Mouse (Mus musculus) ovary, postnatal 36 days (tissue): ENCODE measurements around the gene Mcf2l.

Experiments
- DNase-seq: peaks from one replicate; pipeline ENCODE4 v3.0.0; 2022; ENCODE audit warnings: low spot score, mixed read lengths

Mcf2l gene

DNA sequence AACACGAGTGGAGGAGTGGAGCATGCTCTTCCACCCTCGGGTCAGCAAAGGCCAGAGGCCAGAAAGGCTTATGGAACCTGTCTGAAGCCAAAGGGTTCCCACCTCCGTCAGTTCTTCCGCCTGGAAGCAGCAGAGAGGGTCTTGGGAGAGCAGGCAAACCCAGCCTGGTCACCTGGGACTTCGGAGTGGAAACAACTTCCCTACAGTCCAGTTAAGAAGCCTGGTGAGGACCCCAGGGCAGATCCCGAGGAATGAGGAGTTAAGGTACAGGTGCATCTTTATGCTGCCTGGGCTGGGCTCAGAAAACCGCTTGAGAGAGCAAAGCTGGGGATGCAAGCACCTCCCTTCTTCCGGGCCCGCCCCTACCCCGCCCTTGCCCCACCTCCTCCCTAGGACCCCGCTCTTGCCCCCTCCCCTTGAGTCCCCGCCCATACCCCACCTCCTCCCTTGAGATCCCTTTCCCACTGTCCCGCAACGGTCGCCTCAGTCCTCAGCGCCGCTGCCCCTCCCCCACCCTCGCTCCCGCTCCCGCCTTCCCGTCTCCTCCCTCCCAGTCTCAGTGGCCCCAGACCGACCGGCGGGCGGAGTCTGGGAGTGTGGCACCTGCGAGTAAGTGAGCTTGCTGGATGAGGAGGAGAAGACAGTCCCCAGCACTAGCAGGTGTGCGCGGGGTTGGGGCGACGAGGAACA is at the start of gene Mcf2l:
TSS of gene Mcf2l (plus strand) at position 450 of the 690 bp plus-strand sequence.
- DNase-seq: peak; percentile 61

DNA sequence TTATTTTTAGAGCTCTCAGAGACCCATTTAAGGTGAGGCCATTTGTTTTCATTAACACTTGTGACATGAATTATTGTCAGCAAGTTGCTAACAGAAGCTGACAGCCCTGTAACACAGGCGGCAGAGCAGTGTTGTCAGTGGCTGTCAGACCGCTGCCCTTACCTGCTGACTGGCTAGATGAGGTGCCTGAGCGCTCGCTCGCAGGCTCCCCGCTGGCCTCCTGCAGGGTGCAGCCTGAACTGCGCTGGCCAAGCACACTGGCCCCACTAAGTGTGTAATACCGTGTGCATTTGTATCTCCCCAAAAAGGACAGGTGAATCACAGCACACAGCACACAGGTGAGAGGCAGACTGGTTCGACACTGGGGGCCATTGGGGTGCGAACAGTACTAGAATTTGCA is 49.0 kb upstream of the Mcf2l start:
- DNase-seq: no peak

DNA sequence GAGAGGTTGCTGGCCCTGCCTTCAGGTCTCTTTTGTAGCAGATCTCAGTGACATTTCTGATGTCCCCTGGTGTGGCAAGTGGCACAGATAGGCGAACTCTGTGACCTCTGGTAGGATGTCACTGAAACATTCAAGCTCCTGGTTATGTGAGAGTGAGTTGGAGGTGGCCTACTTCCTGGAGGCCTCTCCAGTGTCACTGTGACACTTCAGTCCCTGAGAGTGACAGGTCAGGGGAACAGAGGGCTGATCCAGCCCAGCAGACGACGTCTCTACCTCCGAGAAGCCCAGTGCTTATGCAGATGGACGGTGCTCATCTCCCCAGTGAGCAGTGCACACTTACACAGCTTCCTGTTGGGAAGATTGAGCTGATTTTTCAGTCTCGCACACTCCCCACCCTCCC is 48.4 kb upstream of the Mcf2l start:
- no peak for DNase-seq

DNA sequence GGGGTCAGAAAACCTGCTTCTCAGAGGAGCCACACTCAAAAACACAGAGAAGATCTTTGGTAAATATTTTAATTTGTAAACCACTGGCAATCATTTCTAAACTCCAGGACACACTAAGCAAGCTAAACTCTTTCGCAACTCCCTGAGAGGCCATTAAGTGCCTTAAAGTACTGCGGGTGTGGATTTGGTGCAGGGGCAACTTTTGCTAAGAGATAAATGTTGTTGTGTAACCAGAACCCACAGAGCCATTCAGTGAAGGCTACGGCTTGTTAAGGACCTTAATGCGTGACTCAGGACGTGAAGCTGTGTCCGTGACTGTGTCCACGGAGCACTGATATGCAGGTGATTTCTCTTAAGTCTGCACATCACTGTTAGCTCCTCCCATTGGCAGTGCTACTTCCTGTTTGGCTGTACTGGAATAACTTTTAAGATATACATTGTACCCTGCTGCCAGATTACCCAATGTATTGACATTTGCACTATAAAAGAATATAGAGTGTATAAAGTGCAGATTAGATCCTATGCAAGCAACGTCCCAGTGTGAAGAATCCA is 47.8 kb upstream of the Mcf2l start:
- DNase-seq: no peak

DNA sequence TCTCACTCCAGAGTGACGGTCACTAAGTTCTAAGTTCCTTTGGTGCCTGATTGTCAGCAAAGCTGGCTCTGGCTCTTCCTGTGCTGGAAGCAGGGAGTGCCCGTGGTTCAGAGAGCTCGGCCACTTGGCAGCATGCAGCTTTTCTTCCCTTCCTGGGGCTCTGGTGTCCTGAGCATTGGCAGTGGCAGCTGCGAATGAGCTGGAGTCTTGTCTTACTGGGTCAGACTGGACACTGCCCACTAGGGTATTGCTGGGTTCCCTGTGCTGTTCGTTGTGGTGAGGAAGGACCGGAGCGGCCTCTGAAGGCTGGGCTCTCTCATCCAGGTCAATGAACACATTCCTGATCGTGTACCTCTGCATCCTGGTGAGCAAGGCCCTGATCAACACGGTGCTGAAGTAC is 46.5 kb upstream of the Mcf2l start:
- DNase-seq: no peak

DNA sequence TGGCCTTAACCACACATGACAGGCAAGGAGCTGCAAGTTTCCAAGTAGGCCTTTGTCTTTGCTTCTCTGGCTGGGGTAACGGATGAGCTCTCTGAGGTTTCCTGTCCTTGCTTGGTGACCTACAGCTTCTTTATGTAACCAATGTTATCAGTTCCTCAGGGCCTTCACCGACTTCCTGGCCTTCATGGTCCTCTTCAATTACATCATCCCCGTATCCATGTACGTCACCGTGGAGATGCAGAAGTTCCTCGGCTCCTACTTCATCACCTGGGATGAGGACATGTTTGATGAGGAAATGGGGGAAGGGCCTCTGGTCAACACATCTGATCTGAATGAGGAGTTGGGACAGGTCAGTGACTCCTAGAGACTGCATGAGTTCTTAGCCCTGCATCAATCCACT is 45.3 kb upstream of the Mcf2l start:
- DNase-seq: no peak

DNA sequence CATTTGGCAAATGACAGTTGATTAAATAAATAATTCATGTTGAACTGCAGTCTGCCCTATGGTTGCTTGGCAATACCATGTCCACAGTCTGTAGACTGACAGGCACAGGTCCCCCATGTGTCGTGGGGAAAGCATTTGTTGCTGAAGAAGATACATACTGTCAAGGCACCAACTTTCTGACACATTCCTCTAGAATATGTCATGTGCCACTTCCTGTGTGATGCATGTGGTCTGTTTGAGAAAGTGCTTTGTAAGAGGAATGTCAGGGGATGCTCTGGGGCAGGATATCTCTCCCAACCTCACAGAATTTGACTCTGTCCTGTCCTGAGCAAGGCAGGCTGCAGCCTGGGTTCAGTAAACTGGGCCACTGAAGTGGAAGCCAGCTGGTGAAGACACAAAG is 44.2 kb upstream of the Mcf2l start:
- no peak for DNase-seq

DNA sequence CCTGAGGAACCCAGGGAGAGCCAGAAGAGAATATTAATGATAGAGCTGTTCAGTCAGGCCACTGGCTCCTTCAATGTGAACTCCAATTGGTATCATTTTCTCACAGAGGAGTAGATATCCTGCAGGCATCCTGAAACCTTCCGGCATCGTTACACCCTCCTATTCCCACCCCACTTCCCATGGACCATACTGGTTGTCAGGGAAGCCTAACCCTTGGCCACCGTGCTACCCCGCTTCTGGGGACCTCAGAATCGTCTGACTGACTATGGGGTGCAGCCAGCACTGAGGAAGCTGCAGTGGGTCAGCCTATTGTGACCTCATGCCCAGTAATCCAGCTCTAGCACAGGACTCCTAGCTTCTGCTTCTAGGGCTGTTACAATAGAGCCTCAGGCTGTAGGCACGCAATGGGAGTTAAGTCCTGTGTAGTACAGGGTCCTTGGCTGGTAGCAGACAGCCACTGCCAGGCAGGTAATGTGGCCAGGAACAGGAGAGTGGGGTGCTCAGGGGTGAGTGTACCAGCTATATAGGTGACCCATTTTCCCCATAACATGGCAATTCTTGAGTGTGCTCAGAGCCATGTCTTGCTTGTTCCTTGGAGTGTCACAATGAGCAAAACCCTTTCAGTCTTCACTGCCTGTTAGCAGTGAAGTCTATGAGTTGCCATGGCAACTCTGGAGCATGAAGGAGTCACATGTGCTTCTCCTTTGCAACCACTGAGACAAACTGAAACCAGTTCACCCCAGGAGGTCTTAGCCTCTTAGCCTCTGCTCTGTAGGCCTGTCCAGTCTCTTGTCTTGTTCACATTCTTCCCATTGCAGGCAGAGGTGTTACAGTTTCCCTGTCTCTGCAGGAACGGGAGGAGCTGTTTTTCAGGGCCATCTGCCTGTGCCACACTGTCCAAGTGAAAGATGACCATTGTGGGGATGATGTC is 41.7 kb upstream of the Mcf2l start:
- no peak for DNase-seq

DNA sequence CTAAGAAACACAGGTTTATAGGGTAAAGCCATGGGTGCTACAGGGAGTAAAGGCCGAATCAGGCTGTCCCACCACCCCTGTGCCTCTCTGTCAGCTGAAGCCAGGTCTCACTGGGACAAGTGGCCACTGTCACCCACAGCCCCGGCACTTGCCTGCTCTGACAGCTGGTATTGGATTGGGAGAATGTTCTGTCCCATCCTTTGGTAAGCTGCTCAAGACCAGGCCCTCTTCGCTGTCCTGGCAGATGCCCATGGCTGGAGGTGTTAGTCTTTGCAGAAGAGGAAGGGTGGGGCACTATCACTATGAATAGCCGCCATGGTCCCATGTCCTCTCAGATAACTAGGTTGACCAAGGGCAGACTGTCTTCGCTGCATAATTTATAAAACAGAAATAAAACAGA is 40.0 kb upstream of the Mcf2l start:
- DNase-seq: no peak

DNA sequence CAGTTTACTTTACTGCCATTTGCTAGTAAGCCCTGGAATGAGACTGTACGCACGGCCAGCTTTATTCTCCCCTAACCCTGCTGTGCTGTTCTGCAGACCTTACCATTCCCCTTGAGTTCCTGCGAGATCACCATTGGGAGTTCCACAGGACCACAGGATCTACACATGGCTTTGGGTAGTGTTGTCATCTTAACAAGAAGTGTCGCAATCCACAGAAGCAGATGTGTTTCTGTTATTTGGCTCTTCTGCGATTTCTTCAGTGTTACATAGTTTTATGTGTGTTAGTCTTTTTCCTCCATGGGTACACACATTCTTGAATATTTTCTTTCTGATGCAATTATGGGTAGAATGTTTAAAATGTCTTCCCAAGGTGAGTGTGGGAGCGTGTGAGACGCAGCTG is 32.8 kb upstream of the Mcf2l start:
- no peak for DNase-seq

DNA sequence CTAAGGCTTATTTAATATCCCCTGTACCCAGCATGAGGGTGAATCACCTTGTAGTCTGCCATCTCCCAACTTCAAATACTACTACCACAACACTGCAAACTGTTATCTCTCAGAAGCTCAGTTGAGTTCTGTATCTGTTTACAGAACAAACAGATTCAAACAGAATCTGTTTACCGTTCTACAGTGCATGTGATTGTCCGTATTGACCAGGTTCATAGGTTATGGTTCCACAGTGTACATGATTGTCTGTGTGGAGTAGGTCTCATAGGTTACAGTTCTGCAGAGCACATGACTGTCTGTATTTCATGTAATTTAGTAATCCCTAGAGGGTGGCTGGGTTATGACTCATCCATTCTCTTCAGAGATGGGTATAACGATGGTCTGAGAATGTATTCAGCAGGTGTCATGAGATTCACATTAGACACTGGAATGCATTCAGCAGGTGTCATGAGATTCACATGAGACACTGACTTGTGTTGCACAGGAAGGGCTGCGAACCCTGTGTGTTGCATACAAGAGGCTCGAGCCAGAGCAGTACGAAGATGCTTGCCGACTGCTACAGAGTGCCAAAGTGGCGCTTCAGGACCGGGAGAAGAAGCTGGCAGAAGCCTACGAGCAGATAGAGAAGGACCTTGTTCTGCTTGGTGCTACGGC is 31.1 kb upstream of the Mcf2l start:
- DNase-seq: no peak

DNA sequence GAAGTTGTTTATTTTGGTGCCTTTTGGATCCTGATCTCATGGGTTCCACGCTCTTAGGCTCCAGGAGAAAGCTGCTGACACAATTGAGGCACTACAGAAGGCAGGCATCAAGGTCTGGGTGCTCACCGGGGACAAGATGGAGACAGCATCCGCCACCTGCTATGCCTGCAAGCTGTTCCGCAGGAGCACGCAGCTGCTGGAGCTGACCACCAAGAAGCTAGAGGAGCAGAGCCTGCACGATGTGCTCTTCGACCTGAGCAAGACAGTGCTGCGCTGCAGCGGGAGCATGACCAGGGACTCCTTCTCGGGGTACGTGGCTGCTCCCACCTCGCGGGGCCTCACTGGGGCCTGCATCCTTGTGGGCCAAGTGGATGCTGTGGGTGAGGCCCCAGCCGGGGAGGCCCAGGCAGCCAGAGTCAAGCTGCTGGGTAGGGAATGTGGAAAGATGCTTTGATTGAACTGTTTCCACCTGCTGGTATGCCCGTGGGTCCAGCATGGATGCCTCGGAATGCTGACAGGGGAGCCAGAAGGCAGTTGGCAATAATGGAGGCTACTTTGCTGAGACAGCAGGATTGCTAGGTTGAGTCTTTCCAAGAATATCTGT is 29.2 kb upstream of the Mcf2l start:
- DNase-seq: no peak

DNA sequence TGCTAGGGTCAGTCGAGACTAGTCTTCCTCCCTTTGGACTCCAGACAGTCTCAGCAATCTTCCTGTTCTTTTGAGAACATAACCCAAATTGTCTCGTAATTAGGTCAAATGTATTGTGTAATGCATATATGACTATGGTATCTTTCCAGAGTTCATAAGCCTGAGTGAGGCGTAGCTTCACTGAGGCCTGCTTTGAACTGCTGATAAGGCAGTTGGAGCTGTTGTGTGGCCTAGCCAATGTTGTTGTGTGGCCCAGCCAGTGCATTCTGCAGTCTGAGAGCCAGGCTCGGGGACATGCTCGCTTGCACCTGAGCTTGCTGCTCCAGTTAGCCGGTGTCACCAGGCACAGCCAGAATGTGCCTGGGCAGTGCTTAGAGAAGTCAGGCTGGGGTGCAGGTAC is 27.2 kb upstream of the Mcf2l start:
- DNase-seq: no peak

DNA sequence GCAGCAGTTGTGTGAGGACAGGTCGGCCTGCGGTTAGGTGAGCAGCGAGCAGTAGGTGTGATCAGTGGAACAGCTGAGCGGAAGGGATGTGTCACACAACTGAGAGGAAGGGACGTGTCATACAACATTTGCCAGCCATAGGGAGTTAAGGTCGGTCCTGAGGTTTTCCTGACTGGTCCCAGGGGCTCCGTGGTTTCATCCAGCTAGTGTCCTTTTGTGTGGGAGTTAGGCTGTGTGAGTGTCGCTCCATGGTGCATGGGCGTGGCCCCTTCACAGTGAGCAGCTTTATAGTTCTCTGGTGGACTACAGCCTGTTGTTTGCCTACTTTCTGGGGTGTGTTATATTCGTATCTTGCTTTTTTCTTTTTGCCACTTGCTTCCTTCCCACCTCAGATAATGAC is 22.4 kb upstream of the Mcf2l start:
- DNase-seq: no peak

DNA sequence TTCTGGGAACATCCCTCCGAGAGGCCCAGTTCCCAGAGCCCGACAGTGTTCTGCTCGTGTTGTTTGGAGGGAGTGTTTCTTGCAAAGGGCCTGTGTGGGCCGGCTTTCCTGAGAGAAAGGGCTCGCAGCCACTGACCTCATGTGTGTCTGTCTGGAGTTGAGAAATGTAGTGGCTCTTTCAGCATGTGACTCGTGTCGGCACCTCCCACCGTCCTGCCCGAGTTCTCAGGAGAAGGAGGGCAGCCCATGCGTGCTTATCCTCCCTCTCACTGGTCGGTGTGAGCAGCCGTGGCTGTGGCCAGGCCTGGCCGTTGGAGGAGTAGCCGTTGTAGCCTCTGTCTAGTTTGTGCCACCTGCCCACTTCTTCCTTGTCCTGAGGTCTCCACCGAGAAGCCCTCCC is 17.6 kb upstream of the Mcf2l start:
- DNase-seq: peak; percentile 23

DNA sequence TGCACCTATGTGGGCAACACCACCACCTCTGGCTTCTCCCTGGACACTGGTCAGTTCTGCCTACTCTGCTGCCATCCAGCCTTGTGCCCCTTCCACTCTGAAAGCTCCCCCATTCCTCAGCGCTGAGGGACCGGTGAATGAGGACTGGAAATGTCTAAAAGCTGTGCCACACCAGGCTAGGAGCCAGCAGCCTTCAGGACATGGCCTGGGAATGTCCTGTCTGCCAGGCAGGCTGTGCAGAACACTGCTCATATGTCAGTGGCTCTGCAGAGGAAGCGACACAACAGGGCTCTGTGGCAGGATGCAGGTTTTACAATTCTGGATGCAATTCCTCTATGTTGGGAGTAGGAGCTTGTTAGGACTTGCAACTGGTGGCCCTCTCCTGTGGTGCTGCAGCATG is 10.5 kb upstream of the Mcf2l start:
- no peak for DNase-seq

DNA sequence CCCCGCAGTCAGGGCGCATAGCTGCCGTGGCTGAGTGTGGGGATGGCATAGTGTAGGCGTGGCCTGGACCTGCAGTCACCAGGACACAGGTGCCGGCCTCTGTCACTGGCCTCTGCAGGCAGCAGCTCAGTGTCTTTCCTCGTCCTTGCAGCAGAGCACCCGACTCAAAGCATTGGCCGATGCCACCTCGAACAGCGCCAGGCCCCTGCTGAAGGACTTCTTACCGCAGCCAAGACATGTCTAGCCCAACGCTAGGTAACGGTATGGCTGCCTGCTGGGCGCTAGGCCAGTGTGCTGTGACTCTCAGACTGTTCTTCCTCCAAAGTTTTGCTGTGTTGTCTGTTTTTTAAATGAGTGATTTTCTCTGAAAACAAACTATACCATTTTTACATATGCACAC is 10.0 kb upstream of the Mcf2l start:
- no peak for DNase-seq

DNA sequence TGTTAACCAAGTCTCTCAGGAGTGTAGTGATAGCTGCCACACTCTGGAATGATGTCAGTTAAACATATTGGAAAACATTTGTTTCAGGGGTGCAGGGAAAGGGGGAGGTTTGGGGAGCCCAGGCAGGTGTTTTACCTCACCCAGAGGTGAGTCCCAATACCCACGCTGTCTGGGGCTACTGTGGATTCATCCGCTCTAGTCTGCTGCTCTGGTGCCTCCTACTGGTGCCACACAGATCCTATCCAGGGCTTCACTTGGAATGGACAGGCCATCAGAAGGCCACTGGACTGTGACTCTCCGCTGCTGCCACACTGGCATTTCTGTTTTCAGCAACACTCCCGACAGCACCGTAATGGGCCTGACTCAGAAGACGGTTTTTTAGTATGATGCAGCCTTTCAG is 7.8 kb upstream of the Mcf2l start:
- no peak for DNase-seq

DNA sequence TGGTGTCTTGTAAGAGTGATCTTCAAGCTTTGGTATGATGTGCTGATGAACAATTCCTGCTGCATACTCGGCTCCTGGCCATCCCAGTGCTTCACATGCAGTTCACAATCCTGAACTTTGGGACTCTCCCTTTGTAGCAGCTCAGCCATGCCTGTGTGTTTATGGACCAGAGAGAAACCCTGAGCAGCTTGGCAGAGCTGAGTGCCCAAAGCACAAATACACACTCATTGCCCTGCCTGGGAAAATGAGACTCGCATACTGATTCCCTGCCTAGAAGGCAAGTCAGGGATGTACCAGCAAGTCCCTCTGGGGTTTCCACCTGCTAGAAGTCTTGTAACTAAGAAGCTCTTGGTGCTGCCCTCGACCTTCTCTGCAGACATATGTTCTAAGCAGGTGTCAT is 3.9 kb upstream of the Mcf2l start:
- no peak for DNase-seq

DNA sequence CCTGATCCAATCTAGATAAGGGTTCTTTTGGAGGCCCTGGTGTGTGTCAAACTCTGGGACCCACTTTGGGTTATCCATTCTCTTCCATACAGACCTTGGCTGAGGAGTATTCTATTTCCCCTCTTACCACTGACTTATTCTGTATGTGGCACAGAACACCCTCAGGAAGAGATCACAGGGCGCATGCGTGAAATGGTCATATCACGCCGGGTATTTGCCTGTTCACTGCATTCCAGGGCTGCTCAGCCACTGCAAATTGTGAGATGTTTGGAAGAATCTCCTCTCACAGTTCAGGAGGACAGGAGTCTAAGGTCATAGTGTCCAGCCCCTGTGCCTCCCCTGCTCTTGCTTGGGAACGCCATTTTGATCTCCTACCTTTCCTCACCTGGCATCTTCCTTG is 3.0 kb upstream of the Mcf2l start:
- no peak for DNase-seq

DNA sequence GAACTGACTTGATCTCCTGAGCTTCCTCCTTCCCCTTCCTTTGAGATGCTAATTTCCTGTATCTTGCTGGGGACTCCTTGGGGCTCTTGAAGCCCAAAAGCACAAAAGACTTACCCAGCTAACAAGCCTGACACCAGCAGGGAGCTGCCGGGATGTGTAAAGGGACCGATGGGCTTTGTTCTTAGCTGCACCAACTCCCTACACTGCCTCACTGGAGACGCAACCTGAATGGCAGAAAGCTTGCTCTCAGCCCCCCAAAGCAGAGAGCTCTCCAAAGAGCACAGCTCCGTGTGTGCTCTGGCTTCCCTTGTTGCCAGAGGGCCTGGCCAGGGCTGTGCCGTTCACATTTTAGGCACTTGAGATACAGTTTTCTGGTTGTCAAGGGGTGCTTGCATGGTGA is 2.1 kb upstream of the Mcf2l start:
- no peak for DNase-seq

DNA sequence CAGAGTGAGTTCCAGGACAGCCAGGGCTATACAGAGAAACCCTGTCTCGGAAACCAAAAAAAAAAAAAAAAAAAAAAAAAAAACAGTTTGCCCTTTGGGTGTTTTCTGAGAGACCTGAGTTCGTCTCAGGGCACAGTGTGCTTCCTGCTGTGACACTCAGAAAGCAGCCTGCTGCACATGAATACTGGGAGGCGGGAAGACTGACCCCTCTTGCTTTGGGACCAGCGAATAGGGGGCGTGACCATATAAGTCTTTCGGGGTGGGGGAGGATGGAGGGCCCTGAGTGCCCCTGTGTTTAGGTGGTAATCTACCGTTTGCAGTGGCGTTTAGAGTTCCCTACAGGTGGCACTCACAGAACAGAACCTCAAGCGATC is 636 bp upstream of the Mcf2l start:
- DNase-seq: no peak
